Mouse (Mus musculus): ENCODE measurements around the gene Pomgnt2. TPM values are rescaled to one million over a fixed set of nuclear protein-coding genes. Genes with fewer than 3 reads are reported as not detected.

The Pomgnt2 gene
- polyA plus RNA-seq (2014; fragmentation: Nextera tagmentation; extraction: Ambion mirVana), result 5.1 and 6.1 TPM in 2 replicates

DNA sequence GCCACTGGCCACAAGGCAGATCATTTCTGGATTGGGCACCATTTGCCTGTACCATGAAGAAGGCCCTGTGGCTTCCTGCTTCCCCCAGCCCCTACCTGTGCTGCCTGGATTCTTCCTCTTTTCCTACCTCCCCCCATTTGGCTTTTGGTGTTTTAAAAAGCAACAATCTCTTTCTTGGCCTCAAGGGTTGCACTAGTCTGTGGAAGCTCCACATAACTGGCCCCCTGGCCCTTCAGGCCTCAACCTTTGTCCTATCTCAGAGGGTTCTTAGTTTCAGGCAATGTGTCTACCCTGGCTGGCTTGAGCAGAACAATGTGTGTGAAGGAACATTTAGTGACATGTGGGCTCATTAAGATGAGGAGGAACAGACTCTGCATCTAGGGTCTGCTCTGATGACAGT lies at the start of gene Pomgnt2:
TSS of gene Pomgnt2 (minus strand) at position 101 of the 400 bp plus-strand sequence.
- H3K9me3 ChIP-seq (ENCODE audit: control insufficient read depth, low read length), result no peaks in the 10 kb centered on the region
- H3K4me2 ChIP-seq, result peak within 1 kb of the TSS; percentile 69
- no peak for DNase-seq (ENCODE audit: low spot score)
- no peak within 1 kb of the TSS for H3K9ac ChIP-seq (ENCODE audit: low read depth, low read length)
- no peaks in the 10 kb centered on the region; the same call in 1 of the 2 replicates for H3K4me1 ChIP-seq (replicated peaks; ENCODE audit: control insufficient read depth, insufficient read depth, low read length)
- H3K4me3 ChIP-seq (ENCODE audit: low read depth, low read length), result peak within 1 kb of the TSS; percentile 67
- no peak within 1 kb of the TSS for H3K27ac ChIP-seq (ENCODE audit: low read depth, low read length)
- ATAC-seq (replicated peaks; ENCODE audit: low FRiP score), result no peak
- no peaks in the 10 kb centered on the region for H3K36me3 ChIP-seq (ENCODE audit: control insufficient read depth, insufficient read depth, low read length)
- H3K27me3 ChIP-seq (replicated peaks; ENCODE audit: control insufficient read depth, insufficient read depth, low read length), result no peaks in the 10 kb centered on the region; the same call in 1 of the 2 replicates

DNA sequence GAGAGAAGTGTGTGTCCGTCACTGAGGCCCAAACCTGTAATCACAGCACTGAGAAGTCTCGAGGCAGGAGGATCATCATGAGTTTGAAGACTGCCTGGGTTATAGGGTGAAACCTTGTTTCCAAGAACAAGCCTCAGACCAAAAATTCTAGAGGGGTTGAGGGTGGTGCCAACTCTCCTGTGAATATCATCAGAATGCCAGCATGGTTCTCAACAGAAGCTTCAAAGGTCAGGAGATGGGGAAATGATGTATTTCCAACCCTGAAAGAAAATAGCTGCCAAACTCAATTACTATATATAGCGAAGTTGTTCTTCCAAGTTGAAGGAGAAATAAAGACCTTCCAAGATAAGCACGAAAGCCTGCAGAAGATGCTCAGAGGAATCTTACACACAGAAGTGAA lies 42.9 kb upstream of the Pomgnt2 start:
- Histone ChIP-seq H3K4me3 (ENCODE audit: low read depth, low read length) (no peak overlapping the region), H3K36me3 (ENCODE audit: control insufficient read depth, insufficient read depth, low read length) (no peaks in the 10 kb centered on the region), H3K27ac (ENCODE audit: low read depth, low read length) (no peak overlapping the region), H3K4me1 (replicated peaks; ENCODE audit: control insufficient read depth, insufficient read depth, low read length) (no peaks in the 10 kb centered on the region), H3K9me3 (ENCODE audit: control insufficient read depth, low read length) (no peaks in the 10 kb centered on the region), H3K27me3 (replicated peaks; ENCODE audit: control insufficient read depth, insufficient read depth, low read length) (no peaks in the 10 kb centered on the region), H3K4me2 (no peak overlapping the region), H3K9ac (ENCODE audit: low read depth, low read length) (no peak overlapping the region)
- 74% methylated on average over 4 of the region's 4 CpGs for WGBS
- ATAC-seq (replicated peaks; ENCODE audit: low FRiP score) (no peak), DNase-seq (ENCODE audit: low spot score) (no peak)

DNA sequence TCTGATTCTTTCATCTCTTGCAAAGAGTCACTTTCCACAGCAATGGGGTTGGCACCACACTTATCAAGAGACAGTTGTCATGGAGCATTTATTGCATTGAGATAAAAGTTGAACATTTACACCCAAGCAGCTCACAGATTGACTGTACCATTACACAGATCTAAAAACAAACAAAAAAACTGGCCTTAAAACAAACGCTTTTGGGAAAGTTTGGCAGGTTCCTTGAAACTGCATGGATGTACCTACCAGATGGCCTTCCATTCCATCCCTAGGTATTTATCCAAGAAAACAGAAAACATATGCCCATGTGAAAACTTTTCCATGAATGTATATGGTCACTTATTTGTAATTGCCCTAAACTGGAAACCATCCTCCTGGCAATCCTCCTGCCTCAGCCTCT lies 41.7 kb upstream of the Pomgnt2 start:
- Histone ChIP-seq H3K9ac (ENCODE audit: low read depth, low read length) (no peak overlapping the region), H3K9me3 (ENCODE audit: control insufficient read depth, low read length) (no peaks in the 10 kb centered on the region), H3K4me3 (ENCODE audit: low read depth, low read length) (no peak overlapping the region), H3K36me3 (ENCODE audit: control insufficient read depth, insufficient read depth, low read length) (no peaks in the 10 kb centered on the region), H3K27me3 (replicated peaks; ENCODE audit: control insufficient read depth, insufficient read depth, low read length) (no peaks in the 10 kb centered on the region), H3K4me1 (replicated peaks; ENCODE audit: control insufficient read depth, insufficient read depth, low read length) (no peaks in the 10 kb centered on the region), H3K27ac (ENCODE audit: low read depth, low read length) (no peak overlapping the region), H3K4me2 (no peak overlapping the region)
- ATAC-seq (replicated peaks; ENCODE audit: low FRiP score) (no peak), DNase-seq (ENCODE audit: low spot score) (no peak)
- 74% methylated on average over 1 of the region's 1 CpGs for WGBS

DNA sequence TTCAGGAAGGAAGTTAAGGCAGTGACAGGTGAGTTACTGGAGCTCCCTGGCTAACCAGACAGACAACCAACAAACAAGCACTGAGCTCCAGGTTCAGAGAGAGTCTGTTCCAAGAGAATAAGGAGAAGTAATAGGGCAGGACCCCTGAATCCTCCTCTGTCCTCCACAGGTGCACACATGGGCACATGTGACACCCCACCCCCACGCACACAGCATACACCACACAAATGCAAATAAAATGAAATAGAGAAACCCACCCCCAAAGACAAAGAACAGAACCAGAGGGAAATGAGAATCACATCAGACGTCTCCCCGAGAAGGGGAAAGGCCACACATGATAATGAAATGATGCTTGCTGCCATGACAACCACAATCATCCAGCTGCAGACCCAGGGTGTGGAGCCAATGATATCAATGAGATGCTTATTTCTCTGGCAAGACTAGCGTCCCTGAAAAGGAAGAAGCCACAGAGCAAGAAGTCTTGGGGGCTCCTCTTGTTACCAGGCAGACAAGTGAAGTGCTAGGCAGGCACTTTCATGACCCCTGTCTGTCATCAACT lies 39.7 kb upstream of the Pomgnt2 start:
- Histone ChIP-seq H3K27me3 (replicated peaks; ENCODE audit: control insufficient read depth, insufficient read depth, low read length) (no peaks in the 10 kb centered on the region), H3K4me2 (no peak overlapping the region), H3K9ac (ENCODE audit: low read depth, low read length) (no peak overlapping the region), H3K27ac (ENCODE audit: low read depth, low read length) (no peak overlapping the region), H3K36me3 (ENCODE audit: control insufficient read depth, insufficient read depth, low read length) (no peaks in the 10 kb centered on the region), H3K9me3 (ENCODE audit: control insufficient read depth, low read length) (no peaks in the 10 kb centered on the region), H3K4me3 (ENCODE audit: low read depth, low read length) (no peak overlapping the region), H3K4me1 (replicated peaks; ENCODE audit: control insufficient read depth, insufficient read depth, low read length) (no peaks in the 10 kb centered on the region)
- WGBS, result 50% methylated on average over 4 of the region's 4 CpGs
- ATAC-seq (replicated peaks; ENCODE audit: low FRiP score) (no peak), DNase-seq (ENCODE audit: low spot score) (no peak)

DNA sequence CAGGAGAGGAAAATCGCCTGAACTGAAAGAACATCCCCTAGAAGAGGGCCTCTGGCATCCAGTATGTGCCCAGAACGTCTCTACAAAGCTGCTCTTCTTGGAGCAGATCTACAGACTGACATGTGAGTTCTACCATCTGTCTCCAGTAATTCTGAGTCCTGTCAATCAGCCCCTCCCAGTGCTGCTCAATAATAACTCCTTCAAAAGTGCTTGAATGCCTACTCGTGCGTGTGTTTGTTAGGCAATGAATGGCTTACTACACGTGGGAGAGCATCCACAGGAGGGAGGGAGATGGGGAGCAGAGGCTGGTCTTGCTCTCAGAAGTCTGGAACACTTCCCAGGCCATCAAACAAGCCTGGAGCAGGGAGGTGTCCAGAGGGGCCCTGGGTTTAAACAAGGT lies 38.9 kb upstream of the Pomgnt2 start:
- H3K27ac ChIP-seq (ENCODE audit: low read depth, low read length), result no peak overlapping the region
- no peak overlapping the region for H3K9ac ChIP-seq (ENCODE audit: low read depth, low read length)
- no peaks in the 10 kb centered on the region for H3K4me1 ChIP-seq (replicated peaks; ENCODE audit: control insufficient read depth, insufficient read depth, low read length)
- no peaks in the 10 kb centered on the region for H3K9me3 ChIP-seq (ENCODE audit: control insufficient read depth, low read length)
- no peak overlapping the region for H3K4me3 ChIP-seq (ENCODE audit: low read depth, low read length)
- H3K27me3 ChIP-seq (replicated peaks; ENCODE audit: control insufficient read depth, insufficient read depth, low read length), result no peaks in the 10 kb centered on the region
- H3K4me2 ChIP-seq, result no peak overlapping the region
- no peaks in the 10 kb centered on the region for H3K36me3 ChIP-seq (ENCODE audit: control insufficient read depth, insufficient read depth, low read length)
- ATAC-seq (replicated peaks; ENCODE audit: low FRiP score), result no peak
- DNase-seq (ENCODE audit: low spot score), result no peak
- WGBS, result 49% methylated on average over 5 of the region's 5 CpGs

DNA sequence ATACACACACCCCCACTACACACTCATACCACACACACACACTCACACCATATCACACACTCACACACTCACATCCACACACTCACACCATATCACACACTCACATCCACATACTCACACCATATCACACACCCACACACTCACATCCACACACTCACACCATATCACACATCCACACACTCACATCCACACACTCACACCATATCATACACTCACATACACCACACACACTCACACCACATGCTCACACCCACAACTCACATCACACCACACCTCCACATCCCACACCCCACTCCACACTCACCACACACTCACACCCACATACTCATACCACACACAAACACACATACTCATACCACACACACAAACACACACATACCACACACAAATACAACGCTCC lies 38.0 kb upstream of the Pomgnt2 start:
- H3K4me1 ChIP-seq (replicated peaks; ENCODE audit: control insufficient read depth, insufficient read depth, low read length), result no peaks in the 10 kb centered on the region
- WGBS, result 86% methylated on average over 1 of the region's 1 CpGs
- H3K9ac ChIP-seq (ENCODE audit: low read depth, low read length), result no peak overlapping the region
- H3K27me3 ChIP-seq (replicated peaks; ENCODE audit: control insufficient read depth, insufficient read depth, low read length), result no peaks in the 10 kb centered on the region
- DNase-seq (ENCODE audit: low spot score) (no peak), ATAC-seq (replicated peaks; ENCODE audit: low FRiP score) (no peak)
- no peaks in the 10 kb centered on the region for H3K9me3 ChIP-seq (ENCODE audit: control insufficient read depth, low read length)
- H3K4me2 ChIP-seq, result no peak overlapping the region
- H3K36me3 ChIP-seq (ENCODE audit: control insufficient read depth, insufficient read depth, low read length), result no peaks in the 10 kb centered on the region
- H3K4me3 ChIP-seq (ENCODE audit: low read depth, low read length), result no peak overlapping the region
- H3K27ac ChIP-seq (ENCODE audit: low read depth, low read length), result no peak overlapping the region

DNA sequence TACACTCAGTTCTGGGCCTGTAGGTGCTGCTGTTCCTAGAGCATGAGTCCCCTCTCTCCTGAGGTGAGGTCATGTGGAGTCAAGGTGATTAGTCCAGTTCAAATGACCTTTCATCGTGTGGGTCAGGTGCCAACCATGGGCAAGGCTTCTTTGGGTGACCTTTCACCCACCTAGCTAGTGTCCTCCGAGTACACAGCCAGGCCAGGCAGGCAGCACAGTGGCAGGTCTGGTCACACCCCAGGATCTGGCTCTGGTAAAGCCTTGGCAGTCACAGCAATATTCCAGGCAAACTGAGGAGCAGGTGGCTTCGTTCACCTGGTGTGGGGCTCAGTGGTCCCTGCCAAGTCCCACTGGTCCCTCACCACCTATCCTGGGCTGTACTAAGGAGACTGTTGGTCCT lies 35.2 kb upstream of the Pomgnt2 start:
- H3K4me3 ChIP-seq (ENCODE audit: low read depth, low read length), result no peak overlapping the region
- H3K4me2 ChIP-seq, result no peak overlapping the region
- no peak for ATAC-seq (replicated peaks; ENCODE audit: low FRiP score)
- H3K27ac ChIP-seq (ENCODE audit: low read depth, low read length), result no peak overlapping the region
- WGBS, result 72% methylated on average over 3 of the region's 3 CpGs
- H3K4me1 ChIP-seq (replicated peaks; ENCODE audit: control insufficient read depth, insufficient read depth, low read length), result peaks cover 2% of the 10 kb centered on the region; the same call in 1 of the 2 replicates
- no peaks in the 10 kb centered on the region for H3K9me3 ChIP-seq (ENCODE audit: control insufficient read depth, low read length)
- DNase-seq (ENCODE audit: low spot score), result no peak
- no peak overlapping the region for H3K9ac ChIP-seq (ENCODE audit: low read depth, low read length)
- no peaks in the 10 kb centered on the region for H3K27me3 ChIP-seq (replicated peaks; ENCODE audit: control insufficient read depth, insufficient read depth, low read length)
- no peaks in the 10 kb centered on the region for H3K36me3 ChIP-seq (ENCODE audit: control insufficient read depth, insufficient read depth, low read length)

DNA sequence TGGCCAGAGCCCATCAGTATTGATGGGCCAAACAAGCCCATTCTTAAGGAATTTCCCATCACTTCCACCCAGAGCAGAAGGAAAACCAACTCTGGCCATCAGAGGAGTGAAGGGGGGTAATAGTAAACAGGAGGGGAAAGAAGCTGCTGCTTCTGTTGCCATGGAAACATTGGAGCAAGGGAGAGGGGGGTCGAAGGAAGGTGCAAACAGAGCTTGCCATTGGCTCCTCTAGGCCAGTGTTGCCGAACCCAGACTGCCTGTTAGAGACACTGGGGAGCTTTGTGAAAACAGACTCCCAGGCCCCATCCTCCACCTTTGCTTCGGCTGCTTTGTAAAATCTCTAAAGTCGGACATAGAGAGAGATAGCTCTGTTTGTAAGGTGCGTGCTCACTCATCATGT lies 33.8 kb upstream of the Pomgnt2 start:
- Histone ChIP-seq H3K36me3 (ENCODE audit: control insufficient read depth, insufficient read depth, low read length) (no peaks in the 10 kb centered on the region), H3K27ac (ENCODE audit: low read depth, low read length) (no peak overlapping the region), H3K4me2 (no peak overlapping the region), H3K4me1 (replicated peaks; ENCODE audit: control insufficient read depth, insufficient read depth, low read length) (peaks cover 10% of the 10 kb centered on the region), H3K9me3 (ENCODE audit: control insufficient read depth, low read length) (no peaks in the 10 kb centered on the region), H3K4me3 (ENCODE audit: low read depth, low read length) (no peak overlapping the region), H3K9ac (ENCODE audit: low read depth, low read length) (no peak overlapping the region), H3K27me3 (replicated peaks; ENCODE audit: control insufficient read depth, insufficient read depth, low read length) (no peaks in the 10 kb centered on the region)
- DNase-seq (ENCODE audit: low spot score), result no peak
- WGBS, result 71% methylated on average over 5 of the region's 5 CpGs
- ATAC-seq (replicated peaks; ENCODE audit: low FRiP score), result no peak

DNA sequence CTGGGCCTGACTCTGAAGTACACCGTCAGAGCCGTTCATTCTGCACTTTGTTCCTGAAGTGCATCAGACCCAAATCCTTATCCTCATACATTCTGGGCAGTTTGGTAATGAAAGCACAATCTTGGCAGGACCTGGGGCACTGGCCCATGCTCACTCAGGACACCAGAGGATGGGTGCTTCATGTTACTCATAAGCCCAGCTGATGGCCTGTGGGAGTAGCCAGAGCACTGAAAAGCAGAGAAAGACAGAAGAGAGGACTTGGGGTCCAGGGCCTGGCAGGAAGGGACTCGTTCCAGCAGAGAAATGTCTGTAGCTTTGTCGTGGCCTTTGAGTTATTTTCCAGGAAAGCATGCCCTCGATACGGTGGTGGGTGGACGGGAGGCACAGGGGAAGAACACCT lies 32.9 kb upstream of the Pomgnt2 start:
- Histone ChIP-seq H3K4me2 (no peak overlapping the region), H3K36me3 (ENCODE audit: control insufficient read depth, insufficient read depth, low read length) (no peaks in the 10 kb centered on the region), H3K4me3 (ENCODE audit: low read depth, low read length) (no peak overlapping the region), H3K27me3 (replicated peaks; ENCODE audit: control insufficient read depth, insufficient read depth, low read length) (no peaks in the 10 kb centered on the region), H3K9me3 (ENCODE audit: control insufficient read depth, low read length) (no peaks in the 10 kb centered on the region), H3K9ac (ENCODE audit: low read depth, low read length) (no peak overlapping the region), H3K4me1 (replicated peaks; ENCODE audit: control insufficient read depth, insufficient read depth, low read length) (peaks cover 10% of the 10 kb centered on the region), H3K27ac (ENCODE audit: low read depth, low read length) (no peak overlapping the region)
- ATAC-seq (replicated peaks; ENCODE audit: low FRiP score) (no peak), DNase-seq (ENCODE audit: low spot score) (no peak)
- WGBS, result 81% methylated on average over 7 of the region's 7 CpGs
